Mouse (Mus musculus): ENCODE measurements around the gene Nwd1. TPM values are rescaled to one million over a fixed set of nuclear protein-coding genes. Genes with fewer than 3 reads are reported as not detected.

Gene Nwd1
- total RNA-seq, 2 experiments from 2014 or later = 0.26 to 0.50 TPM

GRCm38 (mm10) chr8:72761322-72762051 is 115.0 kb downstream of the Nwd1 start, which contains the start of gene F2rl3:
TSS of gene F2rl3 (plus strand) at chr8:72761880.
- peak in 1 of 2 experiments; percentile 23 for DNase-seq (ENCODE audit: low spot score in 2 of 2)

- DNase-seq (ENCODE audit: low spot score in 2 of 2) = peak in 1 of 2 experiments; percentile 16
These were observed 115.8 kb downstream of the Nwd1 start for GRCm38 (mm10) chr8:72762306-72762705.

- DNase-seq (ENCODE audit: low spot score in 2 of 2) = no peak
These were observed 119.2 kb downstream of the Nwd1 start for GRCm38 (mm10) chr8:72765696-72766095.

- DNase-seq (ENCODE audit: low spot score in 2 of 2) = no peak
These were observed 120.3 kb downstream of the Nwd1 start for GRCm38 (mm10) chr8:72766777-72767176.

Small RNAs within 50 kb of the gene (microRNA-seq; reads per million reads assigned to microRNA genes)
- 0 reads per million in 2 experiments for gene Gm26237 (ENCODE audit: borderline number of aligned reads in 2 of 2)

Other genes with a start within 250 kb of the Nwd1 start
- gene Eps15l1, start 225.3 kb upstream of the Nwd1 start, total RNA-seq (2021) = 10 to 100 TPM; 48.5 to 54.1 TPM
- gene Calr3, start 202.8 kb upstream of the Nwd1 start, total RNA-seq (2021) = 1 to 10 TPM; 3.9 to 5.3 TPM
- gene 1700030K09Rik, start 202.8 kb upstream of the Nwd1 start, total RNA-seq (2021) = 10 to 100 TPM in 1 of 2 experiments, 1 to 10 TPM in 1; 6.6 to 10.5 TPM
- 10 to 100 TPM; 61.8 to 62.5 TPM for gene Cherp, start 171.5 kb upstream of the Nwd1 start, total RNA-seq (2021)
- gene Slc35e1, start 154.1 kb upstream of the Nwd1 start, total RNA-seq (2021) = 10 to 100 TPM; 39.9 to 41.5 TPM
- gene Med26, start 98.4 kb upstream of the Nwd1 start, total RNA-seq (2021) = 10 to 100 TPM in 1 of 2 experiments, 1 to 10 TPM in 1; 9.2 to 10.3 TPM
- gene Smim7, start 75.6 kb upstream of the Nwd1 start, total RNA-seq (2021) = 100 to 1,000 TPM; 101 to 120 TPM
- 1 to 10 TPM; 7.6 to 7.8 TPM for gene Tmem38a, start 74.7 kb upstream of the Nwd1 start, total RNA-seq (2021)
- 100 to 1,000 TPM; 121 to 288 TPM for gene Sin3b, start 76.6 kb downstream of the Nwd1 start, total RNA-seq (2021)
- under 1 TPM; 0.67 to 0.99 TPM for gene F2rl3, start 115.2 kb downstream of the Nwd1 start, total RNA-seq (2021)

All from adrenal gland, adult 18-20 months (tissue).